ENCODE assay signal across 23 mouse cellular contexts in genomic region chr10:49453535-49453934, GRCm38 (mm10).
"Had no signal": no experiment of that assay in that cellular context is flagged by ENCODE, and none has a peak within 500 bp of the region (broad histone marks: within the 10 kb centered on the region; RNA-seq: fewer than 3 reads in every experiment).

No protein-coding gene starts in this region.

- H3K9ac ChIP-seq: heart, embryonic 12.5 days; kidney, embryonic 15.5 days; limb, embryonic 13.5 days; limb, embryonic 15.5 days; liver, embryonic 12.5 days had no signal

- H3K27ac ChIP-seq: gastrocnemius, adult 2 months; heart, embryonic 10.5 days; hindbrain, embryonic 10.5 days; kidney, embryonic 15.5 days; kidney, postnatal 0 days; limb, embryonic 13.5 days; limb, embryonic 15.5 days; liver, embryonic 12.5 days had no signal

- H3K9me3 ChIP-seq: heart, embryonic 10.5 days; heart, embryonic 12.5 days; hindbrain, embryonic 10.5 days; kidney, embryonic 15.5 days; limb, embryonic 13.5 days; limb, embryonic 15.5 days; liver, embryonic 12.5 days had no signal

- H3K4me2 ChIP-seq: heart, embryonic 12.5 days; kidney, embryonic 15.5 days; limb, embryonic 13.5 days; limb, embryonic 15.5 days; liver, embryonic 12.5 days had no signal

- H3K4me3 ChIP-seq: gastrocnemius, adult 2 months; heart, embryonic 10.5 days; heart, embryonic 12.5 days; hindbrain, embryonic 10.5 days; kidney, embryonic 15.5 days; limb, embryonic 13.5 days; limb, embryonic 15.5 days; liver, embryonic 12.5 days had no signal

- ATAC-seq: intestine, embryonic 16.5 days; liver, embryonic 12.5 days had no signal

- DNase-seq: gastrocnemius, adult 2 months; gastrocnemius, postnatal 10 days; gastrocnemius, postnatal 25 days; heart, adult 18-20 months; heart, postnatal 10 days; heart, postnatal 4 days; kidney, adult 11 months; kidney, adult 2 months; kidney, adult 9 months; kidney, postnatal 14 days; kidney, postnatal 36 days; layer of hippocampus, adult 9-11 months; layer of hippocampus, postnatal 36 days; left cerebral cortex, postnatal 4 days had no signal

- H3K36me3 ChIP-seq: heart, embryonic 10.5 days; heart, embryonic 12.5 days; hindbrain, embryonic 10.5 days; kidney, embryonic 15.5 days; limb, embryonic 13.5 days; limb, embryonic 15.5 days; liver, embryonic 12.5 days had no signal

- H3K4me1 ChIP-seq: heart, embryonic 10.5 days; heart, embryonic 12.5 days; hindbrain, embryonic 10.5 days; kidney, embryonic 15.5 days; limb, embryonic 13.5 days; limb, embryonic 15.5 days; liver, embryonic 12.5 days had no signal

- H3K27me3 ChIP-seq: heart, embryonic 12.5 days; kidney, embryonic 15.5 days; limb, embryonic 13.5 days; limb, embryonic 15.5 days; liver, embryonic 12.5 days had no signal
